In genomic region chr6:113543906-113544481, GRCm38 (mm10) we compare ENCODE assay signal across 38 mouse cellular contexts. TPM values are rescaled to one million over a fixed set of nuclear protein-coding genes. Genes with fewer than 3 reads are reported as not detected.
DNase-seq lines count a peak whose midpoint lies in the region; ATAC-seq and TF ChIP-seq lines count a peak whose summit lies in the region.
"Had no signal": no experiment of that assay in that cellular context is flagged by ENCODE, and none has a peak within 500 bp of the region (broad histone marks: within the 10 kb centered on the region; RNA-seq: fewer than 3 reads in every experiment).

No protein-coding gene starts in this region.

- H3K4me2 ChIP-seq in liver, embryonic 11.5 days: no peak overlapping the region
- H3K4me2 ChIP-seq in liver, embryonic 16.5 days (ENCODE audit: low read depth, low read length): no peak overlapping the region
- H3K4me2 ChIP-seq: embryonic facial prominence, embryonic 15.5 days; forebrain, embryonic 15.5 days; heart, embryonic 13.5 days; hindbrain, embryonic 15.5 days had no signal

- ATAC-seq in liver, embryonic 11.5 days (replicated peaks; ENCODE audit: low FRiP score): peak; percentile 62
- peak; percentile 80 for ATAC-seq in liver, embryonic 16.5 days (ENCODE audit: low read depth)
- ATAC-seq: forebrain, embryonic 15.5 days; inflammation-experienced regulatory T-cells, adult 6 months; Patski had no signal

- peak overlapping the region; percentile 64 for H3K27ac ChIP-seq in ES-Bruce4 (ENCODE audit: insufficient read depth, low read length)
- H3K27ac ChIP-seq in liver, embryonic 11.5 days (ENCODE audit: low read depth, low read length): no peak overlapping the region
- H3K27ac ChIP-seq in liver, embryonic 16.5 days (ENCODE audit: low read length): peak overlapping the region; percentile 59; the same call in 1 of the 2 replicates
- H3K27ac ChIP-seq: embryonic facial prominence, embryonic 10.5 days; embryonic facial prominence, embryonic 15.5 days; forebrain, embryonic 10.5 days; forebrain, embryonic 15.5 days; heart, adult 2 months; heart, embryonic 13.5 days; hindbrain, embryonic 10.5 days; hindbrain, embryonic 15.5 days had no signal

- no peak for TF ChIP-seq EP300 in ES-Bruce4 (IDR thresholded peaks at IDR 0.05; ENCODE audit: insufficient read depth, low read depth, low read length)

- WGBS in liver, embryonic 11.5 days: 82% methylated on average over 8 of the region's 12 CpGs
- 65% methylated on average over 8 of the region's 12 CpGs for WGBS in liver, embryonic 16.5 days (ENCODE audit: insufficient replicate concordance)

- no peaks in the 10 kb centered on the region for H3K4me1 ChIP-seq in ES-Bruce4 (ENCODE audit: control insufficient read depth, insufficient read depth, low read length)
- no peaks in the 10 kb centered on the region for H3K4me1 ChIP-seq in liver, embryonic 11.5 days (replicated peaks; ENCODE audit: control insufficient read depth, insufficient read depth, low read length)
- no peaks in the 10 kb centered on the region for H3K4me1 ChIP-seq in liver, embryonic 16.5 days (ENCODE audit: control insufficient read depth, low read depth, low read length)
- H3K4me1 ChIP-seq: embryonic facial prominence, embryonic 10.5 days; embryonic facial prominence, embryonic 15.5 days; forebrain, embryonic 10.5 days; forebrain, embryonic 15.5 days; heart, embryonic 13.5 days; hindbrain, embryonic 10.5 days; hindbrain, embryonic 15.5 days; megakaryocyte, embryonic 14.5 days had no signal

- H3K9ac ChIP-seq in ES-Bruce4 (ENCODE audit: low read depth, poor library complexity, severe bottlenecking): peak overlapping the region; percentile 46; the same call in 1 of the 2 replicates
- no peak overlapping the region for H3K9ac ChIP-seq in liver, embryonic 11.5 days (ENCODE audit: low read depth, low read length)
- H3K9ac ChIP-seq in liver, embryonic 16.5 days (ENCODE audit: low read depth, low read length): no peak overlapping the region
- H3K9ac ChIP-seq: embryonic facial prominence, embryonic 15.5 days; forebrain, embryonic 15.5 days; heart, embryonic 13.5 days; hindbrain, embryonic 15.5 days had no signal

- peaks cover 22% of the 10 kb centered on the region for H3K36me3 ChIP-seq in ES-Bruce4 (ENCODE audit: control insufficient read depth, insufficient read depth, low read length, poor library complexity, severe bottlenecking)
- peaks cover 7% of the 10 kb centered on the region; the same call in 1 of the 2 replicates for H3K36me3 ChIP-seq in liver, embryonic 11.5 days (ENCODE audit: control insufficient read depth, insufficient read depth, low read length)
- H3K36me3 ChIP-seq in liver, embryonic 16.5 days (ENCODE audit: control insufficient read depth, insufficient read depth): 0 out of 2 replicates have a peak, but pooled peaks cover 4% of the 10 kb centered on the region
- H3K36me3 ChIP-seq: forebrain, embryonic 15.5 days; hindbrain, embryonic 15.5 days had no signal

- DNase-seq in c-Kit-positive CD71-positive TER-119-positive erythroid progenitor cells, embryonic 14.5 days (ENCODE audit: low spot score): peak; percentile 24
- DNase-seq in liver, embryonic 11.5 days (ENCODE audit: low spot score): no peak
- no peak for DNase-seq in cerebellum, postnatal 25 days
- DNase-seq in adrenal gland, postnatal 25 days: no peak
- no peak for DNase-seq in adipocyte (ENCODE audit: low spot score)
- DNase-seq in urinary bladder, adult 2 months (ENCODE audit: low spot score): no peak
- DNase-seq: adrenal gland, adult 8-10 months; cerebellum, adult 18-20 months; cerebellum, postnatal 10 days; gastrocnemius, postnatal 36 days; heart, adult 2 months; heart, postnatal 10 days; kidney, adult 11 months; kidney, postnatal 14 days; layer of hippocampus, adult 9-11 months; lung, postnatal 36 days; midbrain, embryonic 14.5 days; right cerebral cortex, postnatal 14 days; thymus, adult 18-20 months; thymus, postnatal 36 days had no signal

- H3K27me3 ChIP-seq in ES-Bruce4 (ENCODE audit: control insufficient read depth, insufficient read depth, low read length, poor library complexity, severe bottlenecking): no peaks in the 10 kb centered on the region
- H3K27me3 ChIP-seq in liver, embryonic 11.5 days (replicated peaks; ENCODE audit: control insufficient read depth, insufficient read depth, low read length): no peaks in the 10 kb centered on the region
- H3K27me3 ChIP-seq in liver, embryonic 16.5 days (ENCODE audit: control insufficient read depth, insufficient read depth, low read depth, low read length): no peaks in the 10 kb centered on the region
- H3K27me3 ChIP-seq: embryonic facial prominence, embryonic 15.5 days; forebrain, embryonic 15.5 days; heart, embryonic 13.5 days; hindbrain, embryonic 15.5 days; megakaryocyte, embryonic 14.5 days; Patski had no signal

- H3K4me3 ChIP-seq in ES-Bruce4 (ENCODE audit: low read depth, low read length): no peak overlapping the region
- no peak overlapping the region for H3K4me3 ChIP-seq in liver, embryonic 11.5 days (ENCODE audit: low read depth, low read length)
- H3K4me3 ChIP-seq in liver, embryonic 16.5 days (ENCODE audit: low read depth, low read length): no peak overlapping the region
- H3K4me3 ChIP-seq: embryonic facial prominence, embryonic 10.5 days; embryonic facial prominence, embryonic 15.5 days; forebrain, embryonic 10.5 days; forebrain, embryonic 15.5 days; heart, adult 2 months; heart, embryonic 13.5 days; hindbrain, embryonic 10.5 days; hindbrain, embryonic 15.5 days; megakaryocyte, embryonic 14.5 days had no signal

- no peaks in the 10 kb centered on the region for H3K9me3 ChIP-seq in ES-Bruce4 (replicated peaks; ENCODE audit: control insufficient read depth, insufficient read depth, low read length, poor library complexity, severe bottlenecking)
- H3K9me3 ChIP-seq in liver, embryonic 11.5 days (ENCODE audit: control insufficient read depth, low read length): no peaks in the 10 kb centered on the region
- no peaks in the 10 kb centered on the region for H3K9me3 ChIP-seq in liver, embryonic 16.5 days (replicated peaks; ENCODE audit: control insufficient read depth, low read length)
- H3K9me3 ChIP-seq: embryonic facial prominence, embryonic 10.5 days; embryonic facial prominence, embryonic 15.5 days; forebrain, embryonic 10.5 days; forebrain, embryonic 15.5 days; heart, embryonic 13.5 days; hindbrain, embryonic 10.5 days; hindbrain, embryonic 15.5 days; megakaryocyte, embryonic 14.5 days had no signal

- no peak for TF ChIP-seq POLR2A in ES-Bruce4 (IDR thresholded peaks at IDR 0.05; ENCODE audit: insufficient read depth, low read length)

- no peak for TF ChIP-seq CTCF in ES-Bruce4 (IDR thresholded peaks at IDR 0.05; ENCODE audit: low read depth, low read length)

RNA-seq across cellular contexts. Expression of gene Fancd2, which starts 12.5 kb away (rescaled TPM):
- 76.2 and 85.4 TPM in 2 replicates for polyA plus RNA-seq in ES-Bruce4 (2011; ENCODE audit: insufficient read depth, insufficient read length, low read depth, missing spikeins)
- polyA plus RNA-seq in liver, embryonic 11.5 days (2014; fragmentation: Nextera tagmentation; extraction: Ambion mirVana): 19.1 and 22.7 TPM in 2 replicates
- 6.8 and 7.3 TPM in 2 replicates for polyA plus RNA-seq in liver, embryonic 16.5 days (2015; fragmentation: Nextera tagmentation; extraction: Ambion mirVana)
- total RNA-seq in adrenal gland, postnatal 25 days (2021): 2.0 and 3.0 TPM in 2 replicates
- polyA plus RNA-seq in urinary bladder, adult 2 months (2012; rRNA removed): 4.7 and 5.8 TPM in 2 replicates

RNA-seq across cellular contexts. Expression of gene Emc3, which starts 12.5 kb away (rescaled TPM):
- polyA plus RNA-seq in ES-Bruce4 (2011; ENCODE audit: insufficient read depth, insufficient read length, low read depth, missing spikeins): 28.4 and 33.5 TPM in 2 replicates
- polyA plus RNA-seq in liver, embryonic 11.5 days (2014; fragmentation: Nextera tagmentation; extraction: Ambion mirVana): 70.8 and 75.8 TPM in 2 replicates
- polyA plus RNA-seq in liver, embryonic 16.5 days (2015; fragmentation: Nextera tagmentation; extraction: Ambion mirVana): 40.6 and 42.0 TPM in 2 replicates
- total RNA-seq in adrenal gland, postnatal 25 days (2021): 116 and 125 TPM in 2 replicates
- 82.4 and 83.8 TPM in 2 replicates for polyA plus RNA-seq in urinary bladder, adult 2 months (2012; rRNA removed)

RNA-seq across cellular contexts. Expression of gene Prrt3, which starts 42.3 kb away (rescaled TPM):
- polyA plus RNA-seq in ES-Bruce4 (2011; ENCODE audit: insufficient read depth, insufficient read length, low read depth, missing spikeins): 0.51 TPM in 1 of 2 replicates, not detected in the other
- polyA plus RNA-seq in liver, embryonic 11.5 days (2014; fragmentation: Nextera tagmentation; extraction: Ambion mirVana): 0.16 TPM in 2 replicates
- polyA plus RNA-seq in liver, embryonic 16.5 days (2015; fragmentation: Nextera tagmentation; extraction: Ambion mirVana): 0.05 TPM in 1 of 2 replicates, not detected in the other
- 0.30 TPM in 1 of 2 replicates, not detected in the other for total RNA-seq in adrenal gland, postnatal 25 days (2021)
- 0.10 and 0.18 TPM in 2 replicates for polyA plus RNA-seq in urinary bladder, adult 2 months (2012; rRNA removed)
- total RNA-seq: gastrocnemius, postnatal 36 days; heart, adult 2 months; heart, postnatal 10 days; monocyte, adult 5-6 weeks had no signal
- polyA plus RNA-seq: heart, adult 2 months; liver, adult 2 months had no signal

RNA-seq across cellular contexts. Expression of gene Fancd2os, which starts 56.5 kb away (rescaled TPM):
- polyA plus RNA-seq in ES-Bruce4 (2011; ENCODE audit: insufficient read depth, insufficient read length, low read depth, missing spikeins): not detected in 2 replicates
- 0.18 TPM in 2 replicates for polyA plus RNA-seq in liver, embryonic 11.5 days (2014; fragmentation: Nextera tagmentation; extraction: Ambion mirVana)
- polyA plus RNA-seq in liver, embryonic 16.5 days (2015; fragmentation: Nextera tagmentation; extraction: Ambion mirVana): not detected in 2 replicates
- 0.70 TPM in 1 of 2 replicates, not detected in the other for total RNA-seq in adrenal gland, postnatal 25 days (2021)
- not detected in 2 replicates for polyA plus RNA-seq in urinary bladder, adult 2 months (2012; rRNA removed)
- total RNA-seq: gastrocnemius, adult 18-20 months; gastrocnemius, postnatal 36 days; heart, adult 2 months; heart, postnatal 10 days; left cerebral cortex, postnatal 10 days; liver, adult 2 months; monocyte, adult 5-6 weeks had no signal
- polyA plus RNA-seq: embryonic facial prominence, embryonic 15.5 days; forebrain, embryonic 10.5 days; heart, adult 2 months; hindbrain, embryonic 15.5 days; inflammation-experienced regulatory T-cells, adult 6 months; liver, adult 2 months; midbrain, embryonic 14.5 days; neural tube, embryonic 14.5 days; Patski; small intestine, adult 2 months had no signal
